Mouse (Mus musculus): ENCODE results near the gene Kcna7. TPM values are rescaled to one million over a fixed set of nuclear protein-coding genes. Genes with fewer than 3 reads are reported as not detected.
"Not testable (repeated sequence)": the region's sequence is repeated elsewhere in the genome, so short reads cannot be mapped to it uniquely, and the experiment has no call there.

Gene Kcna7
- polyA plus RNA-seq, 1 experiment from 2014 or later: 0.09 TPM

- not testable (repeated sequence) for H3K36me3 ChIP-seq; H3K27me3 ChIP-seq (replicated peaks); H3K9me3 ChIP-seq (replicated peaks)
- Histone ChIP-seq H3K4me3 (replicated peaks) (peak overlapping the region; percentile 63), H3K9ac (replicated peaks) (peak overlapping the region; percentile 49), H3K4me1 (peaks cover 28% of the 10 kb centered on the region), H3K27ac (replicated peaks) (peak overlapping the region; percentile 95), H3K4me2 (peak overlapping the region; percentile 68)
- WGBS: 3% methylated on average over 3 of the region's 3 CpGs
- ATAC-seq (ENCODE audit: low FRiP score): peak; percentile 46
These were observed 9.1 kb upstream of the Kcna7 start for GRCm38 (mm10) chr7:45396337-45396775.

- Histone ChIP-seq H3K27ac (replicated peaks) (no peak overlapping the region), H3K27me3 (replicated peaks) (no peaks in the 10 kb centered on the region), H3K4me3 (replicated peaks) (no peak overlapping the region), H3K4me1 (peaks cover 28% of the 10 kb centered on the region), H3K9ac (replicated peaks) (no peak overlapping the region), H3K9me3 (replicated peaks) (no peaks in the 10 kb centered on the region), H3K36me3 (peaks cover 5% of the 10 kb centered on the region), H3K4me2 (no peak overlapping the region)
- no peak for ATAC-seq (ENCODE audit: low FRiP score)
- WGBS: 73% methylated on average over 2 of the region's 2 CpGs
These were observed 8.7 kb upstream of the Kcna7 start for GRCm38 (mm10) chr7:45396787-45397186.

- H3K27ac ChIP-seq (replicated peaks): no peak overlapping the region
- peaks cover 19% of the 10 kb centered on the region for H3K27me3 ChIP-seq (replicated peaks)
- H3K4me2 ChIP-seq: no peak overlapping the region
- no peak for ATAC-seq (ENCODE audit: low FRiP score)
- no peak overlapping the region for H3K9ac ChIP-seq (replicated peaks)
- H3K9me3 ChIP-seq (replicated peaks): no peaks in the 10 kb centered on the region
- H3K4me3 ChIP-seq (replicated peaks): no peak overlapping the region
- no peaks in the 10 kb centered on the region for H3K36me3 ChIP-seq
- peaks cover 15% of the 10 kb centered on the region for H3K4me1 ChIP-seq
- 76% methylated on average over 10 of the region's 10 CpGs for WGBS
These were observed 3.9 kb upstream of the Kcna7 start for GRCm38 (mm10) chr7:45401521-45402085.

- Histone ChIP-seq H3K9ac (replicated peaks) (no peak overlapping the region), H3K4me3 (replicated peaks) (no peak overlapping the region), H3K9me3 (replicated peaks) (no peaks in the 10 kb centered on the region), H3K36me3 (no peaks in the 10 kb centered on the region), H3K4me1 (peaks cover 18% of the 10 kb centered on the region), H3K4me2 (no peak overlapping the region), H3K27ac (replicated peaks) (no peak overlapping the region), H3K27me3 (replicated peaks) (peaks cover 39% of the 10 kb centered on the region)
- 50% methylated on average over 6 of the region's 6 CpGs for WGBS
- no peak for ATAC-seq (ENCODE audit: low FRiP score)
These were observed 1.8 kb upstream of the Kcna7 start for GRCm38 (mm10) chr7:45403532-45404261.

- Histone ChIP-seq H3K27ac (replicated peaks) (no peak overlapping the region), H3K4me2 (peak overlapping the region; percentile 58), H3K4me1 (peaks cover 18% of the 10 kb centered on the region), H3K4me3 (replicated peaks) (peak overlapping the region; percentile 37), H3K27me3 (replicated peaks) (peaks cover 67% of the 10 kb centered on the region), H3K9ac (replicated peaks) (0 out of 2 replicates have a peak overlapping the region, but pooled peaks have one; percentile 10), H3K36me3 (no peaks in the 10 kb centered on the region), H3K9me3 (replicated peaks) (no peaks in the 10 kb centered on the region)
- ATAC-seq (ENCODE audit: low FRiP score): no peak
- 2% methylated on average over 114 of the region's 114 CpGs for WGBS
These were observed 1.0 kb downstream of the Kcna7 start for GRCm38 (mm10) chr7:45406157-45407156.

GRCm38 (mm10) chr7:45407836-45408235, 2.4 kb downstream of the Kcna7 start:
- Histone ChIP-seq H3K9ac (replicated peaks) (no peak overlapping the region), H3K27ac (replicated peaks) (no peak overlapping the region), H3K36me3 (no peaks in the 10 kb centered on the region), H3K4me1 (peaks cover 18% of the 10 kb centered on the region), H3K4me2 (no peak overlapping the region), H3K27me3 (replicated peaks) (peaks cover 79% of the 10 kb centered on the region), H3K4me3 (replicated peaks) (no peak overlapping the region), H3K9me3 (replicated peaks) (no peaks in the 10 kb centered on the region)
- WGBS: 80% methylated on average over 10 of the region's 10 CpGs
- no peak for ATAC-seq (ENCODE audit: low FRiP score)

GRCm38 (mm10) chr7:45408351-45408750, 2.9 kb downstream of the Kcna7 start:
- Histone ChIP-seq H3K4me3 (replicated peaks) (no peak overlapping the region), H3K4me1 (peaks cover 22% of the 10 kb centered on the region), H3K27me3 (replicated peaks) (peaks cover 84% of the 10 kb centered on the region), H3K27ac (replicated peaks) (no peak overlapping the region), H3K9ac (replicated peaks) (no peak overlapping the region), H3K9me3 (replicated peaks) (no peaks in the 10 kb centered on the region), H3K36me3 (no peaks in the 10 kb centered on the region), H3K4me2 (no peak overlapping the region)
- WGBS: 73% methylated on average over 7 of the region's 7 CpGs
- no peak for ATAC-seq (ENCODE audit: low FRiP score)

GRCm38 (mm10) chr7:45408949-45409348, 3.5 kb downstream of the Kcna7 start:
- 91% methylated on average over 17 of the region's 17 CpGs for WGBS
- H3K4me3 ChIP-seq (replicated peaks): no peak overlapping the region
- H3K9ac ChIP-seq (replicated peaks): no peak overlapping the region
- ATAC-seq (ENCODE audit: low FRiP score): no peak
- peaks cover 90% of the 10 kb centered on the region for H3K27me3 ChIP-seq (replicated peaks)
- no peak overlapping the region for H3K27ac ChIP-seq (replicated peaks)
- H3K36me3 ChIP-seq: no peaks in the 10 kb centered on the region
- H3K9me3 ChIP-seq (replicated peaks): no peaks in the 10 kb centered on the region
- H3K4me1 ChIP-seq: peaks cover 28% of the 10 kb centered on the region
- no peak overlapping the region for H3K4me2 ChIP-seq

GRCm38 (mm10) chr7:45409497-45410163, 4.2 kb downstream of the Kcna7 start:
- no peak overlapping the region for H3K27ac ChIP-seq (replicated peaks)
- H3K9me3 ChIP-seq (replicated peaks): no peaks in the 10 kb centered on the region
- no peaks in the 10 kb centered on the region for H3K36me3 ChIP-seq
- peaks cover 32% of the 10 kb centered on the region for H3K4me1 ChIP-seq
- no peak overlapping the region for H3K4me2 ChIP-seq
- no peak overlapping the region for H3K9ac ChIP-seq (replicated peaks)
- WGBS: 89% methylated on average over 8 of the region's 8 CpGs
- H3K27me3 ChIP-seq (replicated peaks): peaks cover 97% of the 10 kb centered on the region
- no peak overlapping the region for H3K4me3 ChIP-seq (replicated peaks)
- ATAC-seq (ENCODE audit: low FRiP score): no peak

GRCm38 (mm10) chr7:45412421-45412820, 7.0 kb downstream of the Kcna7 start:
- H3K27me3 ChIP-seq (replicated peaks): peaks cover 98% of the 10 kb centered on the region
- no peak for ATAC-seq (ENCODE audit: low FRiP score)
- H3K4me1 ChIP-seq: peaks cover 20% of the 10 kb centered on the region
- H3K9ac ChIP-seq (replicated peaks): no peak overlapping the region
- no peak overlapping the region for H3K4me2 ChIP-seq
- no peaks in the 10 kb centered on the region for H3K36me3 ChIP-seq
- no peak overlapping the region for H3K27ac ChIP-seq (replicated peaks)
- no peak overlapping the region for H3K4me3 ChIP-seq (replicated peaks)
- 92% methylated on average over 2 of the region's 2 CpGs for WGBS
- no peaks in the 10 kb centered on the region for H3K9me3 ChIP-seq (replicated peaks)
